Mouse (Mus musculus): ENCODE measurements around the gene Mrpl53. TPM values are rescaled to one million over a fixed set of nuclear protein-coding genes. Genes with fewer than 3 reads are reported as not detected.
A peak's percentile ranks its signal among the peaks of the same experiment; 100 is the strongest.

Gene Mrpl53
- polyA plus RNA-seq, 1 experiment from 2014 or later, result 113 TPM

GRCm38 (mm10) chr6:83111510-83112136 lies 2.8 kb downstream of the Mrpl53 start:
- TF ChIP-seq CTCF (IDR thresholded peaks at IDR 0.05; ENCODE audit: low read depth), result no peak
- Histone ChIP-seq H3K36me3 (ENCODE audit: control insufficient read depth, insufficient read depth) (0 out of 2 replicates have a peak, but pooled peaks cover 5% of the 10 kb centered on the region), H3K9ac (ENCODE audit: low read depth, low read length) (no peak overlapping the region), H3K4me3 (ENCODE audit: low read depth, low read length) (no peak overlapping the region), H3K4me2 (replicated peaks; ENCODE audit: low read depth) (no peak overlapping the region), H3K27ac (ENCODE audit: low read depth, low read length) (no peak overlapping the region), H3K4me1 (replicated peaks; ENCODE audit: control insufficient read depth, insufficient read depth, low read length) (0 out of 2 replicates have a peak, but pooled peaks cover 8% of the 10 kb centered on the region), H3K27me3 (replicated peaks; ENCODE audit: control insufficient read depth, insufficient read depth, low read length) (no peaks in the 10 kb centered on the region), H3K9me3 (ENCODE audit: control insufficient read depth) (no peaks in the 10 kb centered on the region)
- ATAC-seq, result no peak
- WGBS, result 86% methylated on average over 4 of the region's 4 CpGs

DNA sequence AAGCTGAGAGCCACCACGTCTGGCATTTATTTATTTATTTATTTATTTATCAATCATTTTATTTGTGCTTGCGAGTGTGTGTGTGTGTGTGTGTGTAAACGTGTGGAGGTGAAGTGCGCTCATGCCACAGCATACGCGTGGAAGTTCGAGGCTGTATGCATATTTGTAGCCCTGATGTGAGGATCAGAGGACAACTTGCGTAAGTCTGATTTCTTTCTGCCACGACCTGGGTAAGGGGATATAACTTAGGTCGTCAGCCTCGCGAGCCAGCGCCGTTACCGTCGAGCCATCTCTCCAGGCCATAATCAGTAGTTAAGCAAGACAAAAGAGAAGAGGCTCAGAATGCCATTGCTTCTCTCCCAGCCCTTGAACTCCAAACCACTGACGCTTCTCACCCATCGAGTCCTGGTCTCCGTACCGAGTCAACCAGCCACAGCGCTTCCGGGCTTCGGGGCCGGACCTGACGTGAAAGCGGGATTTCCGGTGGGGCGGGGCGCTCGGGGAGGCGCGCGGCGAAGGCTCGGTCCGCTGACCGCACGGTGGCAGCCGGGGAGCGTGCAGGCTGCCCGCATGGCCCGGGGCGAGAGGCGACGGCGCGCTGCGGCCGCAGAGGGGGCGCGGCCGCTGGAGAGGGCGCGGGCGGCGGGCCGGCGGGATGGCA lies 6.3 kb downstream of the Mrpl53 start, which contains the start of gene Mogs:
Gene Mogs, plus strand, starts transcription at position 486 of the 661 bp plus-strand sequence.
- Histone ChIP-seq H3K36me3 (ENCODE audit: control insufficient read depth, insufficient read depth) (peaks cover 14% of the 10 kb centered on the region), H3K4me3 (ENCODE audit: low read depth, low read length) (peak within 1 kb of the TSS; percentile 61), H3K9me3 (ENCODE audit: control insufficient read depth) (no peaks in the 10 kb centered on the region), H3K9ac (ENCODE audit: low read depth, low read length) (peak within 1 kb of the TSS; percentile 77), H3K4me1 (replicated peaks; ENCODE audit: control insufficient read depth, insufficient read depth, low read length) (0 out of 2 replicates have a peak, but pooled peaks cover 5% of the 10 kb centered on the region), H3K27me3 (replicated peaks; ENCODE audit: control insufficient read depth, insufficient read depth, low read length) (no peaks in the 10 kb centered on the region), H3K27ac (ENCODE audit: low read depth, low read length) (peak within 1 kb of the TSS; percentile 83), H3K4me2 (replicated peaks; ENCODE audit: low read depth) (peak within 1 kb of the TSS; percentile 89)
- under 1% methylated on average over 54 of the region's 58 CpGs for WGBS
- peak; percentile 78 for TF ChIP-seq CTCF (IDR thresholded peaks at IDR 0.05; ENCODE audit: low read depth)
- peak; percentile 93 for ATAC-seq

- H3K27ac ChIP-seq (ENCODE audit: low read depth, low read length), result peak overlapping the region; percentile 83
- TF ChIP-seq CTCF (IDR thresholded peaks at IDR 0.05; ENCODE audit: low read depth), result no peak
- peak; percentile 60 for ATAC-seq
- H3K9me3 ChIP-seq (ENCODE audit: control insufficient read depth), result no peaks in the 10 kb centered on the region
- H3K4me1 ChIP-seq (replicated peaks; ENCODE audit: control insufficient read depth, insufficient read depth, low read length), result 0 out of 2 replicates have a peak, but pooled peaks cover 5% of the 10 kb centered on the region
- under 1% methylated on average over 41 of the region's 48 CpGs for WGBS
- H3K4me3 ChIP-seq (ENCODE audit: low read depth, low read length), result peak overlapping the region; percentile 61
- no peaks in the 10 kb centered on the region for H3K27me3 ChIP-seq (replicated peaks; ENCODE audit: control insufficient read depth, insufficient read depth, low read length)
- peaks cover 14% of the 10 kb centered on the region for H3K36me3 ChIP-seq (ENCODE audit: control insufficient read depth, insufficient read depth)
- peak overlapping the region; percentile 77 for H3K9ac ChIP-seq (ENCODE audit: low read depth, low read length)
- H3K4me2 ChIP-seq (replicated peaks; ENCODE audit: low read depth), result peak overlapping the region; percentile 89
Measured at GRCm38 (mm10) chr6:83115682-83116372, 7.0 kb downstream of the Mrpl53 start.

DNA sequence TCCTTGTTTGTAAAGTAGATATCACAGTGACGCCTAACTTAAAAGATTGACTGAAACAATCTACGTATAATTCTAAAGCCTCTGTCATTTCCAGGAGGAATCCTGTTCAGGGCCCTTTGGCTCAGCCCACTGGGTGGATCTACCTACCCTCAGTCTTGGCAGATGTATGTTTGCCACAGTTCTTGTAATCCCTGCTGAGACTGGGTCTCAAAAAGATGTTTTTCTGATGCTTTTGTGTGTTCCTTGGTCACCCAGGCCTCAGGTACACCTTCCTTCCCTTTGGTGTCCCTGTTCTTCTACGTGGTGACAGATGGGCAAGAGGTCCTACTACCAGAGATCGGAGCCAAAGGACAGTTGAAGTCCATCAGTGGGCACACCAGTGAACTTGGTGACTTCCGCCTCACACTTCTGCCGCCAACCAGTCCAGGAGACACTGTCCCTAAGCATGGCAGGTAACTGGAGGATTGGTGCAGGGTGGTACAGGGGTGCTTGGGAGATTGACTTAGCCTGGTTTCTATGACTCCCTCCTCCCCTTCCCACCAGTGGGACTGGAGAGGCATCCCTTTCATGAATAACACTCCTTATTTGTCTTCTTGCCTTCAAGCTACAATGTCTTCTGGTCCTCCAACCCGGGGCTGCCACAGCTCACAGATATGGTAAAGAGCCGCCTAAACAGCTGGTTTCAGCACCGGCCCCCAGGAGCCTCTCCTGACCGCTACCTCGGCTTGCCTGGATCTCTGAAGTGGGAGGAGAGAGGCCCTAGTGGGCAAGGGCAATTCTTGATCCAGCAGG lies 7.7 kb downstream of the Mrpl53 start:
- peak overlapping the region; percentile 77 for H3K9ac ChIP-seq (ENCODE audit: low read depth, low read length)
- no peak for TF ChIP-seq CTCF (IDR thresholded peaks at IDR 0.05; ENCODE audit: low read depth)
- peak overlapping the region; percentile 61 for H3K4me3 ChIP-seq (ENCODE audit: low read depth, low read length)
- H3K4me2 ChIP-seq (replicated peaks; ENCODE audit: low read depth), result peak overlapping the region; percentile 89
- H3K9me3 ChIP-seq (ENCODE audit: control insufficient read depth), result no peaks in the 10 kb centered on the region
- H3K36me3 ChIP-seq (ENCODE audit: control insufficient read depth, insufficient read depth), result peaks cover 14% of the 10 kb centered on the region
- 66% methylated on average over 11 of the region's 11 CpGs for WGBS
- ATAC-seq, result no peak
- no peaks in the 10 kb centered on the region for H3K27me3 ChIP-seq (replicated peaks; ENCODE audit: control insufficient read depth, insufficient read depth, low read length)
- no peak overlapping the region for H3K27ac ChIP-seq (ENCODE audit: low read depth, low read length)
- 0 out of 2 replicates have a peak, but pooled peaks cover 5% of the 10 kb centered on the region for H3K4me1 ChIP-seq (replicated peaks; ENCODE audit: control insufficient read depth, insufficient read depth, low read length)

DNA sequence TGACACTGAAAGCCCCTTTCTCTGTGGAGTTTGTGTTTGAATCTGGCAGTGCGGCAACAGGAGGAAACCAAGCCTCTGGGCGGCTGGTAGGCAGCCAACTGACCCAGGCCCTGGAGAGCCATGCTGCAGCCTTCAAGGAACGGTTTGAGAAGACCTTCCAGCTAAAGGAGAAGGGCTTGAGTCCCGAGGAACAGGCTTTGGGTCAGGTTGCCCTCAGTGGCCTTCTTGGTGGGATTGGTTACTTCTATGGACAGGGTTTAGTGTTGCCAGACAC lies 8.3 kb downstream of the Mrpl53 start:
- Histone ChIP-seq H3K36me3 (ENCODE audit: control insufficient read depth, insufficient read depth) (peaks cover 14% of the 10 kb centered on the region), H3K4me2 (replicated peaks; ENCODE audit: low read depth) (no peak overlapping the region), H3K4me1 (replicated peaks; ENCODE audit: control insufficient read depth, insufficient read depth, low read length) (0 out of 2 replicates have a peak, but pooled peaks cover 5% of the 10 kb centered on the region), H3K9ac (ENCODE audit: low read depth, low read length) (no peak overlapping the region), H3K9me3 (ENCODE audit: control insufficient read depth) (no peaks in the 10 kb centered on the region), H3K27me3 (replicated peaks; ENCODE audit: control insufficient read depth, insufficient read depth, low read length) (no peaks in the 10 kb centered on the region), H3K4me3 (ENCODE audit: low read depth, low read length) (no peak overlapping the region), H3K27ac (ENCODE audit: low read depth, low read length) (no peak overlapping the region)
- no peak for ATAC-seq
- no peak for TF ChIP-seq CTCF (IDR thresholded peaks at IDR 0.05; ENCODE audit: low read depth)
- WGBS, result 81% methylated on average over 4 of the region's 4 CpGs

Measured in intestine, postnatal 0 days (tissue).